Mouse (Mus musculus) ES-Bruce4 (cell line): ENCODE results near the gene Bend3.

ENCODE experiments used
- CTCF ChIP-seq: IDR thresholded peaks from one replicate; pipeline ENCODE4 v1.8.1; 2011; ENCODE audit warnings: low read depth, low read length
- POLR2A ChIP-seq: IDR thresholded peaks from one replicate; pipeline ENCODE4 v1.8.1; 2011; ENCODE audit warnings: low read length; ENCODE audit not compliant: insufficient read depth

DNA sequence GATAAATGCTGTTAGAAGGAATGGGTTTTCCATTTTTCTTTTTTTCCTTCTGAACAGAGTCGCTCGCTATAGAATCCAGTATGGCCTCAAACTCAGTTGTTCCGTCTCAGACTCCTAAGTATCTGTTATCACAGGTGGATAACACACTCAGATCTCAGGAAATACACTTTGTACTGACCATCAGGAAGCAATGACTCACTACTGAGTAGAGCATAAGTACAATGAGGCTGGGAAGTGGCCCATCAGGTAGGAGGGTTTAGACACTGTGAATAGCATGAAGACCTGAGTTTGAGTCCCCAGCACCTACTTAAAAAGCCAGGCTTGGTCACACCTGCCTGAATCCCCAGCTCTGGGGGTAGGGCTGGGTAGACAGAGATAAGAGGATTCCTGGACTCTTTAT lies 30.0 kb upstream of the Bend3 start:
- TF ChIP-seq POLR2A = no peak
- TF ChIP-seq CTCF = no peak
